Mouse (Mus musculus): Measurements from ENCODE around the gene Krt33a. TPM values are rescaled to one million over a fixed set of nuclear protein-coding genes. Genes with fewer than 3 reads are reported as not detected.

The Krt33a gene
- polyA plus RNA-seq, 1 experiment from 2014 or later, result not detected

DNA sequence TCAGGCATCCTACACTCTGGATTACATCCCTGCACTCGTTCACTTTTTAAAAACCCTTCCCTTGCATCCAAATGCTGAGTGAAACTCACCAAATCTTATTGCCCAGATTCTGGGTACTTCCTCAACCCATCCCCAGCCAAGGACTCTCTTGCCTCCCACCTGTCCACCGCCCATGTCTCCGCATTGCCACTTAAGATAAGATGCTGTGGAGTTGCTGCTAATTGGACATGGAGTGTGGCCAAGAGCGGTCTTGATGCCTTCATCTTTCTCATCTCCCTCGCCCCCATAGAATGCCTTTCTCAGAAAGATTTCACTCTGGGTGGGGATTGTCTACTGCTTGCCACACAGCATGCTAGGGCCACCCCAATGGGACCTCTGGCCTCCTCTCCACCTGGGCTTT lies 7.7 kb downstream of the Krt33a start:
- Histone ChIP-seq H3K27ac (replicated peaks) (no peak overlapping the region), H3K4me3 (no peak overlapping the region), H3K4me1 (replicated peaks) (no peaks in the 10 kb centered on the region), H3K27me3 (no peaks in the 10 kb centered on the region), H3K9ac (no peak overlapping the region), H3K9me3 (no peaks in the 10 kb centered on the region), H3K36me3 (no peaks in the 10 kb centered on the region), H3K4me2 (no peak overlapping the region)
- ATAC-seq (ENCODE audit: low FRiP score, low read depth), result no peak
- WGBS, result 89% methylated on average over 5 of the region's 5 CpGs

DNA sequence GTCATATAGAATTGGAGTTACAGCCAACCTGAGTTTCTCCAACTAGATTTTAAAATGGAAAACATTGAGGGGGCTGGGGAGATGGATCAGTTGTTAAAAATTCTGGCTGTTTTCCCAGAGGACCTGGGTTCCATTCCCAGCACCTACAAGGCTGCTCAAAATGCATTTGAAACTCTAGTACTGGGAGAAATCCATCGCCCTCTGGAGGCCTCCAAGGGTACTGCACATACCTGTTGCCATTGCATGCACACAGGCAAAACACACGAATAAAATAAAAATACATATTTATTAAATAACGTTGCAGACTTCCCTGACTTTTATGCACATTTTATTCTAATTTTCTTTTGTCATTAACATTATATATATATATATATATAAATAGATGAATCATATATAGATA lies 9.4 kb downstream of the Krt33a start:
- Histone ChIP-seq H3K9ac (no peak overlapping the region), H3K27me3 (no peaks in the 10 kb centered on the region), H3K36me3 (no peaks in the 10 kb centered on the region), H3K4me2 (no peak overlapping the region), H3K27ac (replicated peaks) (no peak overlapping the region), H3K4me3 (no peak overlapping the region), H3K9me3 (no peaks in the 10 kb centered on the region), H3K4me1 (replicated peaks) (no peaks in the 10 kb centered on the region)
- no peak for ATAC-seq (ENCODE audit: low FRiP score, low read depth)
- 59% methylated on average over 3 of the region's 3 CpGs for WGBS

DNA sequence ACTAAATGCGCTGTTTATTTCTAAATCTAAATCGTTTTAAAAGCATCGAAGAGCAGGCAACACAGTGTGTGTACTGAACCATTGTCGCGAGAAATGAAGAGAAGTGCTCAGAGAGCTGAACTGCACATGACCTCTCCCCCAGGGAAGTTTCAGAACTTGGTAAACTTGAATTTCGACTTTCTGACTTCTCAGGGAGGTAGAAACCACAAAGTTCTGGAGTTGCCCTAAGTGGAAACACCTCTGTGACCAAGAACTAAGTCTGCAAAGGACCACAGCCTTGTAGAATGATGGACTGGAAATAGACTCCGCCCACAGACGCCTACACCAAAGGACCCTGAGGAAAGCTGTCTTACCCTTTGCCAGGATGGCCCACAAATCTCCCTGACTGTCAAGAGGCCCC lies 10.1 kb downstream of the Krt33a start:
- no peak for ATAC-seq (ENCODE audit: low FRiP score, low read depth)
- 85% methylated on average over 8 of the region's 8 CpGs for WGBS
- Histone ChIP-seq H3K36me3 (no peaks in the 10 kb centered on the region), H3K27ac (replicated peaks) (no peak overlapping the region), H3K4me2 (no peak overlapping the region), H3K27me3 (no peaks in the 10 kb centered on the region), H3K9ac (no peak overlapping the region), H3K9me3 (no peaks in the 10 kb centered on the region), H3K4me3 (no peak overlapping the region), H3K4me1 (replicated peaks) (no peaks in the 10 kb centered on the region)

DNA sequence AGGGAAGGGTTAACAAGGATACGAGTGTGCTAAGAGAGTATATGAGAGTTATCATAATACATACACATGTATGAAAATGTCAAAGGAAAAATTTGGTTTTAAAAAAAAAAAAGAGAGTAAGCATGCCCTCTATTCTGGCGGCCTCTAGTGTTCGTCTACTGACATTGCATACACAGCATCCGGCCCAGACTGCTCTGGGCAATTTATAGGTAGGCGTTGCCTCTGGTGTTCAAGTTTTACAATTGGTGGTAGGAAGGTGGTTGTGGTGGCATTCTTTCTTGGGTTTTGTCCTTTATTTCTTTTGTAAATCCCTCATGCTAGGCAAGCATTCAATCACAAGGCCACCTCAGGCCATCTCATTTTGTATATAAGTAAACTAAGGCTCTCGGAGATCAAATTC lies 11.2 kb downstream of the Krt33a start:
- H3K9ac ChIP-seq, result no peak overlapping the region
- 25% methylated on average over 6 of the region's 6 CpGs for WGBS
- H3K4me3 ChIP-seq, result no peak overlapping the region
- ATAC-seq (ENCODE audit: low FRiP score, low read depth), result no peak
- no peaks in the 10 kb centered on the region for H3K9me3 ChIP-seq
- H3K4me1 ChIP-seq (replicated peaks), result no peaks in the 10 kb centered on the region
- no peaks in the 10 kb centered on the region for H3K36me3 ChIP-seq
- H3K27ac ChIP-seq (replicated peaks), result no peak overlapping the region
- H3K27me3 ChIP-seq, result no peaks in the 10 kb centered on the region
- H3K4me2 ChIP-seq, result no peak overlapping the region

DNA sequence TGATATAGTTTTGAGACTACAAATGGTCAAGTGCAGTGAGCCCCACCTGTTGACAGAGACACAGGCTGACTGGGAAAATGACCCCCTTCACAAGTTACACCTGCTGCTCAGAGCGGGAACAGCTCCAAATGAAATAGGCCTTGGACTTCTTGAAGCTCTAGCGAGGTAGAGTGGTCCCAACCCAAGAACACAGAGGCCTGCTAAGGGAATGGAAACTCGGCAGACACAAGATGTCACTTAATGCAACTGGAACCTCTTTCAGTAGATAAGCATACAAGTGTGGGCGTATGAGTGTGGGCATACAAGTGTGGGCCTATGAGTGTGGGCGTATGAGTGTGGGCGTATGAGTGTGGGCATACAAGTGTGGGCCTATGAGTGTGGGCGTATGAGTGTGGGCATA lies 16.9 kb downstream of the Krt33a start:
- H3K27ac ChIP-seq (replicated peaks), result no peak overlapping the region
- no peaks in the 10 kb centered on the region for H3K36me3 ChIP-seq
- H3K9ac ChIP-seq, result no peak overlapping the region
- no peaks in the 10 kb centered on the region for H3K9me3 ChIP-seq
- no peaks in the 10 kb centered on the region for H3K27me3 ChIP-seq
- WGBS, result 95% methylated on average over 7 of the region's 7 CpGs
- ATAC-seq (ENCODE audit: low FRiP score, low read depth), result no peak
- H3K4me1 ChIP-seq (replicated peaks), result peaks cover 1% of the 10 kb centered on the region; the same call in 1 of the 2 replicates
- no peak overlapping the region for H3K4me3 ChIP-seq
- no peak overlapping the region for H3K4me2 ChIP-seq

DNA sequence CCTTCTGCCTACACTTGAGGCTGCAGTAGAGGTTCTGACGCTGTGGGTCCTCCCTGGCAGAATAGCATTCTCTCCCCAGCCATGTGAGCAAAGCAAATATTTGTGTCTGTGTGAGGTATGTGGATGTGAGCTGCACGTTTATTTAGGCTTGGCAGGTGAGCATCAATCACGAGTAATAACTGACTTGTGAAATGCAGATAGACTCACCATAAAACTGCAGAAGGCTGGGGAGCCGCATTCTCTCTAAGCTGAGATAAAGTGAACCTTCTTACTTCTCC lies 21.7 kb downstream of the Krt33a start:
- WGBS, result 61% methylated on average over 4 of the region's 4 CpGs
- Histone ChIP-seq H3K4me2 (peak overlapping the region; percentile 51; the same call in 1 of the 2 replicates), H3K4me1 (replicated peaks) (peaks cover 10% of the 10 kb centered on the region; the same call in 1 of the 2 replicates), H3K27ac (replicated peaks) (0 out of 2 replicates have a peak overlapping the region, but pooled peaks have one; percentile 30), H3K36me3 (no peaks in the 10 kb centered on the region), H3K4me3 (no peak overlapping the region), H3K9ac (no peak overlapping the region), H3K27me3 (no peaks in the 10 kb centered on the region; the same call in 1 of the 2 replicates), H3K9me3 (no peaks in the 10 kb centered on the region)
- no peak for ATAC-seq (ENCODE audit: low FRiP score, low read depth)

DNA sequence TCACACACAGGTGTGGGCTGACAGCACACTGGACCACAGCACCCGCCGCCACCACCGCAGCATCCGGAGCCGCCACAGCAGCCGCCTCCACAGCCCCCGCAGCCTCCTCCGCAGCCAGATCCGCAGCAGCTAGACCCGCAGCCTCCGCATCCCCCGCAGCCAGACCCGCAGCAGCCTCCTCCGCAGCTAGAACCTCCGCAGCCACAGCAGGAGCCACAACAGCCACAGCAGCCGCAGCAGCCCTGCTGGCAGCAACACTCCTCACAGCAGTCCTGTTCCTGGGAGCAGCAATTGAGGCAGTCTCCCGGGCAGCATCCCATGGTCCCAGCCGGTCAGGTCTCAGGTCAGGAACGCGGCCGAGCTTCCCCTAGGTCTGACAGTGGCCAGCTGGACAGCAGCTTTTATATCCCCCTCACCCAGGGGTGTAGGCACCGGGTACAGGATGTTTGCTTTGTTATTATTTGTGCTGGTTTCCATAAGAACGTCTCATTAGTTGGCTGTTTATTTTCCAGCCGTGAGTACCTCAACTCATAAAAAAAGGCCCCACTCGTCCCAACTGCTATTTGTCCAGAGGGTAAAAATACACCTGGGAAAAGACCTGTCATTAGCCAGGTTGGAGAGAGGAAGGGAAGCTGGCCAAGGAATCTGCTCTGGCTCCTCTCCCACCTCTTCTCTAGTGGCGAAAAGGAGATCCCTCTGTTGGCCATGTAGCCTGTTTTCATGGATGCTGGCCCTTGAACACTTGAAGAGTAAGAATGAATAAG lies 22.2 kb downstream of the Krt33a start, which contains the start of gene Krtap17-1:
Gene Krtap17-1, minus strand, starts transcription at position 375 of the 764 bp plus-strand sequence.
- peak; percentile 56; the same call in 1 of the 2 replicates for ATAC-seq (ENCODE audit: low FRiP score, low read depth)
- WGBS, result 23% methylated on average over 26 of the region's 26 CpGs
- Histone ChIP-seq H3K4me2 (peak within 1 kb of the TSS; percentile 51), H3K27ac (replicated peaks) (0 out of 2 replicates have a peak within 1 kb of the TSS, but pooled peaks have one; percentile 30), H3K9me3 (no peaks in the 10 kb centered on the region), H3K4me3 (peak within 1 kb of the TSS; percentile 24), H3K36me3 (no peaks in the 10 kb centered on the region), H3K27me3 (no peaks in the 10 kb centered on the region; the same call in 1 of the 2 replicates), H3K9ac (no peak within 1 kb of the TSS), H3K4me1 (replicated peaks) (peaks cover 10% of the 10 kb centered on the region; the same call in 1 of the 2 replicates)

DNA sequence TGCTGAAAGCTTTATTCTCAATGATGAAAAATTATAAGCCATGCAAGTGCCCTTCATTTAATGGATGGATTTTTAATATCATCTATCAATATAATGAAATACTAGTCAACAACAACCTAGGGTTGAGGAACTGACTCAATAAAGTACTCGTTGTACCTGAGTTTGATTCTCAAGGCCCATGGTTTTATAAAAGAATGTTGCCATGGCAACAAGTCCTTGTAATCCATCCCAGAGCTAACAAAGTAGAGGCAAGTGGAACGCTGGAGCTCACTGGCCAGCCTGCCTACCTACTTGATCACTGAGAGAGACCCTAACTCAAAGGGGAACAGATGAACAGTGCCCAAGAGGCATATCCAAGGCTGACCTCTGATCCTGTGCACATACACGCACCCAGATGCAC lies 25.4 kb downstream of the Krt33a start:
- H3K9me3 ChIP-seq, result no peaks in the 10 kb centered on the region
- no peak overlapping the region for H3K27ac ChIP-seq (replicated peaks)
- H3K4me1 ChIP-seq (replicated peaks), result peaks cover 12% of the 10 kb centered on the region; the same call in 1 of the 2 replicates
- no peak for ATAC-seq (ENCODE audit: low FRiP score, low read depth)
- 68% methylated on average over 3 of the region's 3 CpGs for WGBS
- no peaks in the 10 kb centered on the region for H3K36me3 ChIP-seq
- H3K4me3 ChIP-seq, result no peak overlapping the region
- no peaks in the 10 kb centered on the region; the same call in 1 of the 2 replicates for H3K27me3 ChIP-seq
- no peak overlapping the region for H3K9ac ChIP-seq
- H3K4me2 ChIP-seq, result no peak overlapping the region

DNA sequence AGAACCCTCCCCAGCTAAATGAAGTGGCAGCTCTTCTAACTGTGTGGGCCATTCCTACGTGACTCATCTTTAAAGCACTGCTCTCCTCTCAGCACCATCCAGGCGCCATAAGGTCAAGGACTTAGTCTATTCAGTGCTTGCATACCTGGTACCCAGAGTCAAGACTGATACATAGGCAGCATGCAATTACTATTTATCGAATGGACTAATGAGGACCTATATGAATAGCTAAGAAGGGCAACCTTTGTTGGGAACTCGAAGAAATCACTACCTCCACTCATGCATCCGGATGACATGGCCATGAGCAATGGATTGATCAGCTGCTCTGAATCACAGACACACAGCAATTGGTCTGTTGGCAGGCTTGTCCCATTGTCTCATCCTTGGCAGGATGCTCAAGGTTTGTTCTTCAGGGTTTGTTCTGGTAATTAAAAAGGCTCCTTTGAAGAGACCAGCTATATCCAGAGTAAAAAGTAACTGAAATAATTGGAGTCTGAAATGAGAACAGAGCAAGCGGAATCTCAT lies 26.1 kb downstream of the Krt33a start:
- H3K36me3 ChIP-seq, result no peaks in the 10 kb centered on the region
- WGBS, result 87% methylated on average over 6 of the region's 6 CpGs

DNA sequence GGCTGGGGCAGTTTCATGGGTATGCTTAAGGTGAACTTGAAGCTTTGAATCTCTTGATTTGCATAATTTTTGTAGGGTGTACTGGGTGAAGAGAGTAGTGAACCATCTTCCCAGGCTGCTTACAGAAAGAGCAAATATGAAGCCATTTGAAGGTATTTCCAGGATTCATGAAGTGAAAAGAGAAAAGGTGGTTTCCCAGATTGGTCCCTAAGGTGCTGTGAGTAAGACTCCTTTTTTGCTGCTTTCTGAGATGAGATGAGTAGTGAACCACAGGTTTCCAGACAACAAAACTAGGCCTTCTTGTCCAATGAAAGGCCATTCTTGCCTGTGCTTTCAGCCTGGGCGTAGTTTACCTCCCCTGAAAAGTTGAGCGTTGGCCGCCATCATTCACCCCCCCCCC lies 27.5 kb downstream of the Krt33a start:
- Histone ChIP-seq H3K27me3 (no peaks in the 10 kb centered on the region; the same call in 1 of the 2 replicates), H3K27ac (replicated peaks) (no peak overlapping the region), H3K9me3 (no peaks in the 10 kb centered on the region), H3K4me1 (replicated peaks) (0 out of 2 replicates have a peak, but pooled peaks cover 7% of the 10 kb centered on the region), H3K36me3 (no peaks in the 10 kb centered on the region), H3K4me2 (no peak overlapping the region), H3K9ac (no peak overlapping the region), H3K4me3 (no peak overlapping the region)
- no peak for ATAC-seq (ENCODE audit: low FRiP score, low read depth)
- WGBS, result 94% methylated on average over 3 of the region's 3 CpGs

More for the DNA sequence above, 26.1 kb downstream of the Krt33a start:
- Histone ChIP-seq H3K4me3 (no peak overlapping the region), H3K4me2 (no peak overlapping the region), H3K27me3 (no peaks in the 10 kb centered on the region; the same call in 1 of the 2 replicates), H3K4me1 (replicated peaks) (peaks cover 14% of the 10 kb centered on the region; the same call in 1 of the 2 replicates), H3K9ac (no peak overlapping the region), H3K9me3 (no peaks in the 10 kb centered on the region), H3K27ac (replicated peaks) (no peak overlapping the region)
- no peak for ATAC-seq (ENCODE audit: low FRiP score, low read depth)

DNA sequence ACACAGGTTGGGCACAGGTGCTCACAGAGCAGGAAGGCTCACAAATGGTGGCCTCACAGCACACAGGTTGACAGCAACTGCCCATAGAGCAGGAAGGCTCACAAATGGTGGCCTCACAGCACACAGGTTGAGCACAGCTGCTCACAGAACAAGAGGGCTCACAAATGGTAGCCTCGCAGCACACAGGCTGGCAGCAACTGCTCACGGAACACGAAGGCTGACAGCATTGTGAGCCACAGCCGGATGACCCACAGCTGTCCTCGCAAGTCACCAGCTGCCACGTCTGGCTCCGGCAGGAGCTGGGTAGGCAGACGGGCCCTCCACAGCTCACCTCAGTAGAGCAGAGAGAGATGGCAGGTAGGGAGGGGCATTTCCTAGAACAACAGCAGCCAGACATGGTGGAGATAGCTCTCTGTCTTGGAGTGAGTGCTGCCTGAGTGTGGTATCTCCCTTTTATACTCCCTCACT lies 29.8 kb downstream of the Krt33a start, which contains the start of gene Krtap16-1:
Gene Krtap16-1, minus strand, starts transcription at position 418 of the 468 bp plus-strand sequence.
- Histone ChIP-seq H3K36me3 (no peaks in the 10 kb centered on the region), H3K4me2 (no peak within 1 kb of the TSS), H3K9ac (no peak within 1 kb of the TSS), H3K4me1 (replicated peaks) (0 out of 2 replicates have a peak, but pooled peaks cover 4% of the 10 kb centered on the region), H3K27ac (replicated peaks) (peak within 1 kb of the TSS; percentile 74), H3K9me3 (no peaks in the 10 kb centered on the region), H3K4me3 (no peak within 1 kb of the TSS), H3K27me3 (no peaks in the 10 kb centered on the region)
- WGBS, result 81% methylated on average over 8 of the region's 8 CpGs
- ATAC-seq (ENCODE audit: low FRiP score, low read depth), result no peak; the same call in 1 of the 2 replicates

Measured in hindbrain, embryonic 15.5 days (tissue).